Mouse (Mus musculus) lung, adult 10 weeks (tissue): ENCODE measurements around the gene Spred1. TPM values are rescaled to one million over a fixed set of nuclear protein-coding genes. Genes with fewer than 3 reads are reported as not detected.

ENCODE experiments used
- polyA plus RNA-seq: library from polyadenylated mRNA; stranded (reverse); fragments of 350-450 nt; fragmentation: Illumina TruSeq; extraction: RNeasy Lipid Tissue Mini Kit (QIAGEN cat#74804); gene quantifications from one replicate; pipeline ENCODE4 v1.2.3, GENCODE M21; 2014; ENCODE audit warnings: low read depth, low replicate concordance; ENCODE audit not compliant: insufficient read depth

Gene Spred1
- 14.0 TPM for polyA plus RNA-seq

GRCm38 (mm10) chr2:117121212-117121983 is at the start of gene Spred1:
Spred1 (plus strand) TSS chr2:117121374.

Other genes with a start within 250 kb of the Spred1 start
- not detected for gene Tmco5, start 242.7 kb upstream of the Spred1 start, polyA plus RNA-seq
- gene Fam98b, start 128.4 kb downstream of the Spred1 start, polyA plus RNA-seq, result 18.9 TPM
- gene Rasgrp1, start 221.6 kb downstream of the Spred1 start, polyA plus RNA-seq, result 2.3 TPM